Mouse (Mus musculus): ENCODE measurements around the gene Olfr765. TPM values are rescaled to one million over a fixed set of nuclear protein-coding genes. Genes with fewer than 3 reads are reported as not detected.
"Not testable (repeated sequence)": the region's sequence is repeated elsewhere in the genome, so short reads cannot be mapped to it uniquely, and the experiment has no call there.

The Olfr765 gene
- polyA plus RNA-seq, 1 experiment from 2014 or later, result not detected

DNA sequence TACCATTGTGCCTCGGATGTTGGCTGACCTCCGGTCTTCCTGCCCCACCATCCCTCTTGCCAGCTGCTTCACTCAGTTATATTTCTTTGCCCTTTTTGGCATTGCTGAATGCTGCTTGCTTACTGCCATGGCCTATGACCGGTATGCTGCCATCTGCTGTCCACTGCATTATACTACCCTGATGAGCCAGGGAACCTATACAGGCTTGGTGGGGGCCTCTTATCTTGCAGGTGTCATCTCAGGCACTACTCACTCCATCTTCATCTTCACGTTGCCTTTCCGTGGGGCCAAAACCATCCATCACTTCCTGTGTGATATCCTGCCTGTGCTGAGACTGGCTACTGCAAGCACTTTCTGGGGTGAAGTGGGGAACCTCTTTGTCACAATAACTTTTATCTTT, 38.3 kb downstream of the Olfr765 start:
- H3K4me2 ChIP-seq (ENCODE audit: low read depth); H3K36me3 ChIP-seq (ENCODE audit: control insufficient read depth, insufficient read depth, low read length); DNase-seq (ENCODE audit: low spot score); H3K4me1 ChIP-seq (ENCODE audit: control insufficient read depth, insufficient read depth, low read length); H3K9me3 ChIP-seq (ENCODE audit: control insufficient read depth, low read length); H3K27ac ChIP-seq (ENCODE audit: low read depth, low read length); H3K9ac ChIP-seq (ENCODE audit: low read length); H3K27me3 ChIP-seq (ENCODE audit: control insufficient read depth, insufficient read depth, low read length); H3K4me3 ChIP-seq (ENCODE audit: low read depth, low read length): not testable (repeated sequence)
- peak; percentile 45; the same call in 1 of the 2 replicates for ATAC-seq (ENCODE audit: insufficient read depth, low FRiP score, low TSS enrichment)
- 85% methylated on average over 2 of the region's 5 CpGs for WGBS

DNA sequence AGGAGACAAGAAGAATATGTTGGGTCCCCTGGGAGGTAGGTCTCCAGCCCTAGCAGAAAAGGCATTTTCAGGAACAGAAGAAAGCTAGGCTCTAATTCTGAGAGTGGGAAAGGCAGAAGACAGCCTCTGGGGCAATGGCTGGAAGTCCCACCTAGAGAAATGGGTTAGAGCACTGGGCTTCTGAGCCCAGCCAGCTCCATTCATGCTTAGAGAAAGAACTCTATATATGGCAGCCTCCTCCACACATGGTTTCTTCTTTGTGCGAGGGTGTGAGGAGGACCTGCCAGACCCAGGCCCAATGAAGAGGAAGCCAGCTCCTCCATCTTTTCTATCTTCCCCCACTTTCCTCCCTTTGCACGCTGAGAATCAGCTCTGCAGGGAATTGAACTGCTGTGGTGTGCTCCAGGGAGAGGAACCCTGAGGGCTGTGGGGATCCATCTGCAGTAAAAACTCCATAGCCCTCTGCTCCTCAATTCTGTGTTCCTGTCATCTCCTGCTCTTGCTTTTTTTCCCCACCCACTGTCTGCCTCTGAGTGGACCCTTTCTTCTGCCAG, 39.4 kb downstream of the Olfr765 start, which contains the start of gene Olfr763:
TSS of gene Olfr763 (plus strand) at position 504 of the 554 bp plus-strand sequence.
- no peaks in the 10 kb centered on the region for H3K27me3 ChIP-seq (ENCODE audit: control insufficient read depth, insufficient read depth, low read length)
- no peak within 1 kb of the TSS for H3K4me2 ChIP-seq (ENCODE audit: low read depth)
- DNase-seq (ENCODE audit: low spot score) (no peak), ATAC-seq (ENCODE audit: insufficient read depth, low FRiP score, low TSS enrichment) (no peak)
- H3K36me3 ChIP-seq (ENCODE audit: control insufficient read depth, insufficient read depth, low read length), result no peaks in the 10 kb centered on the region
- H3K9me3 ChIP-seq (ENCODE audit: control insufficient read depth, low read length), result no peaks in the 10 kb centered on the region
- no peak within 1 kb of the TSS for H3K27ac ChIP-seq (ENCODE audit: low read depth, low read length)
- H3K4me1 ChIP-seq (ENCODE audit: control insufficient read depth, insufficient read depth, low read length), result no peaks in the 10 kb centered on the region
- 67% methylated on average over 2 of the region's 2 CpGs for WGBS
- H3K9ac ChIP-seq (ENCODE audit: low read length), result no peak within 1 kb of the TSS
- no peak within 1 kb of the TSS for H3K4me3 ChIP-seq (ENCODE audit: low read depth, low read length)

DNA sequence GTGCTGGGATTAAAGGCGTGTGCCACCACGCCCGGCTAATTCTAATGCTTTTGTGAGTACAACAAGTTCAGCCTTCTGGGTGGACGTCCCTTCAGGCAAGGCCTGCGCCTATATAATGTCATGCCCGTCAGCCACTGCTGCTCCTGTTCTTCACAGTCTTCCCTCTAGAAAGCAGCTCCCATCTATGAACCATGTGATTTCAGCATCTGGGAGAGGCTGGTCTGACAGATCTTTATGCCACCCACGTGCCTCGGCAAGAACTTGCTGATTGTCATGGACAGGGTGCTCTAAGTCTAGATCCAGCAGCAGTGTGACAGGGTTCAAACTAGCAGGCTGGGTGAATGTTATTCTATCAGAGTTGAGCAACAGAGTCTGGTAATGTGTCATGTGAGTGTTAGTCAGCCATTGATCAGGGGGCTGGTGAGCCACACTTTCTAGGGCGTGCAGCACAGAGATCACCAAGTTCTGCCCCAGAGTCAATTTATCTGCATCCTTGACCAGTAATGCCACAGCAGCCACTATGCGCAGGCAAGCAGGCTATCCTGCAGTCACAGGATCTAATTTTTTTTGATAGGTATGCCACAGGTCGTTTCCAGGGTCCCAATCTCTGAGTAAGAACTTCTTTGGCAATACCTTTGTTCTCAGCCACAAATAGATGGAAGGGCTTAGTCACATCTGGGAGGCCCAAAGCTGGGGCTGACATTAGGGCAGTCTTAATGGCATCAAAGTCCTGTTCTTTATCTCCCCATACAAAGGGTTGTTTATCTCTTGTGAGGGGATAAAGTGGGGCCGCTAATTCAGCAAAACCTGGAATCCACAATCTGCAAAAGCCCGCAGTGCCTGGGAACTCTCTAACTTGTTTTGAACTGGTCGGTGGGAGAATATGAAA, 45.5 kb downstream of the Olfr765 start:
- 86% methylated on average over 14 of the region's 14 CpGs for WGBS

DNA sequence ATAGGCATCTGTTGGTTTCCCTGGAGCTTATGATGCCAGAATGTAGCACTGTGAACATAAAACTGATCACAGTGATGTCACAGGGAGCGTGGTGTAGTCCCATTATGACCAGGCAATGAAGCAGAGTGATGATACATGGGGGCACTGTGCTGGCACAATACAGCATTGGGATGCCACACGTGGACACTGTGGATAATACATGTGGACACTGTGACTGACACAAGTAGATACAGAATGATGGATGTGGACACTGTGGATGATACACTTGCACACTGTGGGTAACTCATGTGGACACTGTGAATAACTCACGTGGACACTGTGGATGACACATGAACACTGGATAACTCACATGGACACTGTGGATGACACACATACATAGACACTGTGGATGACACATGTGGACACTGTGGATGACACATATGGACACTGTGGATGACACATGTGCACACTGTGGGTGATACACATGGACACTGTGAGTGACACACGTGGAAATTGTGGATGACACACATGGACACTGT, 53.2 kb downstream of the Olfr765 start:
- Histone ChIP-seq H3K4me2 (ENCODE audit: low read depth) (no peak overlapping the region), H3K9me3 (ENCODE audit: control insufficient read depth, low read length) (no peaks in the 10 kb centered on the region), H3K4me1 (ENCODE audit: control insufficient read depth, insufficient read depth, low read length) (no peaks in the 10 kb centered on the region), H3K27ac (ENCODE audit: low read depth, low read length) (no peak overlapping the region), H3K4me3 (ENCODE audit: low read depth, low read length) (no peak overlapping the region), H3K9ac (ENCODE audit: low read length) (no peak overlapping the region), H3K36me3 (ENCODE audit: control insufficient read depth, insufficient read depth, low read length) (no peaks in the 10 kb centered on the region), H3K27me3 (ENCODE audit: control insufficient read depth, insufficient read depth, low read length) (no peaks in the 10 kb centered on the region)
- ATAC-seq (ENCODE audit: insufficient read depth, low FRiP score, low TSS enrichment) (peak; percentile 38; the same call in 1 of the 2 replicates), DNase-seq (ENCODE audit: low spot score) (no peak)
- WGBS, result 77% methylated on average over 4 of the region's 4 CpGs

More for the DNA sequence above, 45.5 kb downstream of the Olfr765 start:
- ATAC-seq (ENCODE audit: insufficient read depth, low FRiP score, low TSS enrichment) (no peak), DNase-seq (ENCODE audit: low spot score) (no peak)
- Histone ChIP-seq H3K4me2 (ENCODE audit: low read depth) (no peak overlapping the region), H3K27me3 (ENCODE audit: control insufficient read depth, insufficient read depth, low read length) (no peaks in the 10 kb centered on the region), H3K9ac (ENCODE audit: low read length) (no peak overlapping the region), H3K4me1 (ENCODE audit: control insufficient read depth, insufficient read depth, low read length) (no peaks in the 10 kb centered on the region), H3K27ac (ENCODE audit: low read depth, low read length) (no peak overlapping the region), H3K36me3 (ENCODE audit: control insufficient read depth, insufficient read depth, low read length) (no peaks in the 10 kb centered on the region), H3K9me3 (ENCODE audit: control insufficient read depth, low read length) (no peaks in the 10 kb centered on the region), H3K4me3 (ENCODE audit: low read depth, low read length) (no peak overlapping the region)

DNA sequence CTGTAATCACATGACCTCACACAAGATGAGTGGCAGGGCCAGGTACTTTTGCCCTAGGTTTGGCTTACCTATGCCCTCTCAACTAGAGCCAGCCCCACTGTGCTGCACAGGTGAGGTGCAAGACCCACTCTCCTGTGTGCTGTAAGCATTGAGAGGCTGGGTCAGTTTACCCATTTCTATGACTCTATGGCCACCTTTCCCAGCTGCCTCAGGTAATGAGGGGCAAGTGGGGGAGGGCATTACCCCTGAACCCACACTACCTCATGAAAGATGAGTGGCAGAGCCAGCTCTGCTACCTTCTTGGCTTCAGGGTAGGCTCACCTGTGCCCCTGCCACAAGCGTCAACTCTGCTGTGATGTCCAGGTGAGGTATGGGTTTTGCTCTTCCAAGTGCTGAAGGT, 54.0 kb downstream of the Olfr765 start:
- 88% methylated on average over 1 of the region's 1 CpGs for WGBS
- no peak for DNase-seq (ENCODE audit: low spot score)
- no peaks in the 10 kb centered on the region for H3K4me1 ChIP-seq (ENCODE audit: control insufficient read depth, insufficient read depth, low read length)

More for the DNA sequence above, 54.0 kb downstream of the Olfr765 start:
- Histone ChIP-seq H3K36me3 (ENCODE audit: control insufficient read depth, insufficient read depth, low read length) (no peaks in the 10 kb centered on the region), H3K9ac (ENCODE audit: low read length) (no peak overlapping the region), H3K9me3 (ENCODE audit: control insufficient read depth, low read length) (no peaks in the 10 kb centered on the region), H3K27me3 (ENCODE audit: control insufficient read depth, insufficient read depth, low read length) (no peaks in the 10 kb centered on the region), H3K27ac (ENCODE audit: low read depth, low read length) (no peak overlapping the region), H3K4me3 (ENCODE audit: low read depth, low read length) (no peak overlapping the region), H3K4me2 (ENCODE audit: low read depth) (no peak overlapping the region)
- ATAC-seq (ENCODE audit: insufficient read depth, low FRiP score, low TSS enrichment), result no peak

Other genes starting within 250 kb of the Olfr765 start
- 39.3 and 42.8 TPM in 2 replicates for gene Dnajc14, start 245.9 kb downstream of the Olfr765 start, polyA plus RNA-seq (2014; fragmentation: Nextera tagmentation; extraction: Ambion mirVana)
- 16.7 and 16.9 TPM in 2 replicates for gene Tmem198b, start 245.6 kb downstream of the Olfr765 start, polyA plus RNA-seq (2014; fragmentation: Nextera tagmentation; extraction: Ambion mirVana)
- 233 and 234 TPM in 2 replicates for gene Sarnp, start 232.7 kb downstream of the Olfr765 start, polyA plus RNA-seq (2014; fragmentation: Nextera tagmentation; extraction: Ambion mirVana)
- 59.2 and 64.6 TPM in 2 replicates for gene Ormdl2, start 228.4 kb downstream of the Olfr765 start, polyA plus RNA-seq (2014; fragmentation: Nextera tagmentation; extraction: Ambion mirVana)
- 16.4 and 17.7 TPM in 2 replicates for gene Gdf11, start 158.3 kb downstream of the Olfr765 start, polyA plus RNA-seq (2014; fragmentation: Nextera tagmentation; extraction: Ambion mirVana)
- 192 and 208 TPM in 2 replicates for gene Cd63, start 149.0 kb downstream of the Olfr765 start, polyA plus RNA-seq (2014; fragmentation: Nextera tagmentation; extraction: Ambion mirVana)
- gene Rdh5, start 127.1 kb downstream of the Olfr765 start, polyA plus RNA-seq (2014; fragmentation: Nextera tagmentation; extraction: Ambion mirVana), result 10.7 and 11.2 TPM in 2 replicates
- 215 and 227 TPM in 2 replicates for gene Bloc1s1, start 126.0 kb downstream of the Olfr765 start, polyA plus RNA-seq (2014; fragmentation: Nextera tagmentation; extraction: Ambion mirVana)
- 4.2 and 4.5 TPM in 2 replicates for gene Itga7, start 116.2 kb downstream of the Olfr765 start, polyA plus RNA-seq (2014; fragmentation: Nextera tagmentation; extraction: Ambion mirVana)
- not detected in 2 replicates for gene Mettl7b, start 89.0 kb downstream of the Olfr765 start, polyA plus RNA-seq (2014; fragmentation: Nextera tagmentation; extraction: Ambion mirVana)
- gene Olfr9, start 60.6 kb downstream of the Olfr765 start, polyA plus RNA-seq (2014; fragmentation: Nextera tagmentation; extraction: Ambion mirVana), result not detected in 2 replicates
- not detected in 2 replicates for gene Olfr763, start 39.2 kb downstream of the Olfr765 start, polyA plus RNA-seq (2014; fragmentation: Nextera tagmentation; extraction: Ambion mirVana)
- not detected in 2 replicates for gene Olfr764-ps1, start 10.1 kb downstream of the Olfr765 start, polyA plus RNA-seq (2014; fragmentation: Nextera tagmentation; extraction: Ambion mirVana)
- not detected in 2 replicates for gene Olfr766-ps1, start 19.0 kb upstream of the Olfr765 start, polyA plus RNA-seq (2014; fragmentation: Nextera tagmentation; extraction: Ambion mirVana)
- not detected in 2 replicates for gene Olfr767, start 32.9 kb upstream of the Olfr765 start, polyA plus RNA-seq (2014; fragmentation: Nextera tagmentation; extraction: Ambion mirVana)
- gene Olfr768, start 49.4 kb upstream of the Olfr765 start, polyA plus RNA-seq (2014; fragmentation: Nextera tagmentation; extraction: Ambion mirVana), result not detected in 2 replicates
- gene Olfr769, start 67.9 kb upstream of the Olfr765 start, polyA plus RNA-seq (2014; fragmentation: Nextera tagmentation; extraction: Ambion mirVana), result not detected in 2 replicates
- gene Olfr770, start 89.0 kb upstream of the Olfr765 start, polyA plus RNA-seq (2014; fragmentation: Nextera tagmentation; extraction: Ambion mirVana), result not detected in 2 replicates
- gene Olfr771, start 114.8 kb upstream of the Olfr765 start, polyA plus RNA-seq (2014; fragmentation: Nextera tagmentation; extraction: Ambion mirVana), result not detected in 2 replicates
- not detected in 2 replicates for gene Olfr772, start 127.9 kb upstream of the Olfr765 start, polyA plus RNA-seq (2014; fragmentation: Nextera tagmentation; extraction: Ambion mirVana)
- gene Olfr773, start 137.4 kb upstream of the Olfr765 start, polyA plus RNA-seq (2014; fragmentation: Nextera tagmentation; extraction: Ambion mirVana), result not detected in 2 replicates
- gene Olfr774, start 186.2 kb upstream of the Olfr765 start, polyA plus RNA-seq (2014; fragmentation: Nextera tagmentation; extraction: Ambion mirVana), result not detected in 2 replicates
- gene Olfr775, start 198.4 kb upstream of the Olfr765 start, polyA plus RNA-seq (2014; fragmentation: Nextera tagmentation; extraction: Ambion mirVana), result not detected in 2 replicates
- not detected in 2 replicates for gene Olfr776, start 209.1 kb upstream of the Olfr765 start, polyA plus RNA-seq (2014; fragmentation: Nextera tagmentation; extraction: Ambion mirVana)
- not detected in 2 replicates for gene Olfr777, start 221.5 kb upstream of the Olfr765 start, polyA plus RNA-seq (2014; fragmentation: Nextera tagmentation; extraction: Ambion mirVana)